Mouse (Mus musculus) forebrain, postnatal 0 days (tissue): ENCODE data around the gene Trim65. TPM values are rescaled to one million over a fixed set of nuclear protein-coding genes. Genes with fewer than 3 reads are reported as not detected.

Experiments
- ATAC-seq: fragments of 200-750 bp; cut with Nextera tagmentation; 2 replicates; pipeline ENCODE4 v1.8.0; 2017; ENCODE audit warnings: mild to moderate bottlenecking, moderate library complexity
- DNase-seq: peaks from one replicate; pipeline ENCODE4 v3.0.0-alpha.2; 2015
- H3K27ac ChIP-seq: fragments of 300-500 bp; sonication (generic); 2 replicates; pipeline ENCODE4 v1.5.1; 2014; ENCODE audit warnings: low read depth, mild to moderate bottlenecking, antibody characterized with exemption, low read length, moderate library complexity, mixed read lengths
- H3K27me3 ChIP-seq: fragments of 300-500 bp; sonication (generic); 2 replicates; pipeline ENCODE4 v1.6.1; 2014; ENCODE audit warnings: mild to moderate bottlenecking, low read length, mixed read lengths; ENCODE audit not compliant: insufficient read depth
- H3K36me3 ChIP-seq: fragments of 300-500 bp; sonication (generic); 2 replicates; pipeline ENCODE4 v1.6.1; 2014; ENCODE audit warnings: mild to moderate bottlenecking, moderate library complexity; ENCODE audit not compliant: insufficient read depth
- H3K4me1 ChIP-seq: fragments of 300-500 bp; sonication (generic); 2 replicates; pipeline ENCODE4 v1.6.1; 2014; ENCODE audit warnings: antibody characterized with exemption; ENCODE audit not compliant: insufficient read depth
- H3K4me2 ChIP-seq: fragments of 300-500 bp; sonication (generic); 2 replicates; pipeline ENCODE4 v1.6.1; 2014; ENCODE audit warnings: low read depth, mild to moderate bottlenecking, moderate library complexity
- H3K4me3 ChIP-seq: fragments of 300-500 bp; sonication (generic); 2 replicates; pipeline ENCODE4 v1.5.1; 2014; ENCODE audit warnings: low read depth, low read length, mixed read lengths
- H3K9ac ChIP-seq: fragments of 300-500 bp; sonication (generic); 2 replicates; pipeline ENCODE4 v1.6.1; 2014; ENCODE audit warnings: mild to moderate bottlenecking
- H3K9me3 ChIP-seq: fragments of 300-500 bp; sonication (generic); 2 replicates; pipeline ENCODE4 v1.6.1; 2016; ENCODE audit warnings: low read length
- CTCF ChIP-seq: sonication (generic); IDR thresholded peaks from 2 replicates; pipeline ENCODE4 v1.5.1; 2016; ENCODE audit warnings: antibody characterized with exemption, control low read depth, low read depth
- WGBS: fragments of 180-500 bp; shearing (Covaris S2); extraction: QIAGEN DNeasy Blood & Tissue Kit; methylation state at CpG from one replicate; pipeline ENCODE4 v1.1.7; 2014; 5-methylcytosine and 5-hydroxymethylcytosine counted together
- polyA plus RNA-seq: library from polyadenylated mRNA; unstranded; fragments of >200 nt; fragmentation: Nextera tagmentation; extraction: Ambion mirVana; gene quantifications from 2 replicates; pipeline ENCODE4 v1.2.1, GENCODE M21; 2015
- total RNA-seq: library from RNA; depleted of rRNA; stranded (reverse); fragments of >200 nt; gene quantifications from 2 replicates; pipeline ENCODE4 v1.2.3, GENCODE M21; 2014

Trim65 gene
- total and polyA plus RNA-seq, 2 experiments from 2014 or later = 1.9 to 5.0 TPM

GRCm38 (mm10) chr11:116117819-116118218 is 13.1 kb downstream of the Trim65 start:
- no peak for ATAC-seq
- H3K9ac ChIP-seq = no peak overlapping the region
- H3K27ac ChIP-seq = no peak overlapping the region
- H3K36me3 ChIP-seq = no peaks in the 10 kb centered on the region
- H3K9me3 ChIP-seq = no peaks in the 10 kb centered on the region
- no peaks in the 10 kb centered on the region for H3K4me1 ChIP-seq
- no peak for TF ChIP-seq CTCF
- H3K4me2 ChIP-seq = no peak overlapping the region
- no peak for DNase-seq
- no peaks in the 10 kb centered on the region for H3K27me3 ChIP-seq
- no peak overlapping the region for H3K4me3 ChIP-seq

GRCm38 (mm10) chr11:116117241-116117640 is 13.7 kb downstream of the Trim65 start:
- ATAC-seq (no peak), DNase-seq (no peak)
- H3K4me1 ChIP-seq = no peaks in the 10 kb centered on the region
- WGBS = 70% methylated on average over 12 of the region's 12 CpGs
- no peaks in the 10 kb centered on the region for H3K36me3 ChIP-seq
- H3K9me3 ChIP-seq = no peaks in the 10 kb centered on the region
- no peak overlapping the region for H3K27ac ChIP-seq
- TF ChIP-seq CTCF = no peak
- H3K4me3 ChIP-seq = no peak overlapping the region
- H3K27me3 ChIP-seq = no peaks in the 10 kb centered on the region
- no peak overlapping the region for H3K9ac ChIP-seq
- H3K4me2 ChIP-seq = no peak overlapping the region

- H3K9ac ChIP-seq = no peak overlapping the region
- peaks cover 33% of the 10 kb centered on the region for H3K27me3 ChIP-seq
- no peaks in the 10 kb centered on the region for H3K4me1 ChIP-seq
- no peaks in the 10 kb centered on the region for H3K9me3 ChIP-seq
- no peak for ATAC-seq
- H3K4me3 ChIP-seq = no peak overlapping the region
- no peak for TF ChIP-seq CTCF
- 83% methylated on average over 19 of the region's 19 CpGs for WGBS
- no peak overlapping the region for H3K27ac ChIP-seq
- H3K36me3 ChIP-seq = no peaks in the 10 kb centered on the region
- no peak overlapping the region for H3K4me2 ChIP-seq
- DNase-seq = no peak
These were observed 19.2 kb downstream of the Trim65 start for GRCm38 (mm10) chr11:116111611-116112203.

- DNase-seq = no peak
These were observed 19.9 kb downstream of the Trim65 start for GRCm38 (mm10) chr11:116111067-116111466.

GRCm38 (mm10) chr11:116110540-116110939 is 20.4 kb downstream of the Trim65 start:
- TF ChIP-seq CTCF = no peak
- Histone ChIP-seq H3K9me3 (no peaks in the 10 kb centered on the region), H3K27ac (no peak overlapping the region), H3K4me2 (peak overlapping the region; percentile 56), H3K27me3 (peaks cover 40% of the 10 kb centered on the region), H3K4me1 (no peaks in the 10 kb centered on the region), H3K4me3 (peak overlapping the region; percentile 32), H3K9ac (0 out of 2 replicates have a peak overlapping the region, but pooled peaks have one; percentile 33), H3K36me3 (no peaks in the 10 kb centered on the region)
- 34% methylated on average over 10 of the region's 10 CpGs for WGBS
- ATAC-seq = no peak
- DNase-seq = no peak

More at GRCm38 (mm10) chr11:116111067-116111466, 19.9 kb downstream of the Trim65 start:
- H3K27me3 ChIP-seq = peaks cover 39% of the 10 kb centered on the region
- H3K27ac ChIP-seq = no peak overlapping the region
- H3K4me3 ChIP-seq = no peak overlapping the region
- H3K4me1 ChIP-seq = no peaks in the 10 kb centered on the region
- H3K4me2 ChIP-seq = no peak overlapping the region
- no peak for TF ChIP-seq CTCF
- H3K9me3 ChIP-seq = no peaks in the 10 kb centered on the region
- no peak for ATAC-seq
- H3K36me3 ChIP-seq = no peaks in the 10 kb centered on the region
- no peak overlapping the region for H3K9ac ChIP-seq
- WGBS = 81% methylated on average over 4 of the region's 4 CpGs

- WGBS = 2% methylated on average over 34 of the region's 35 CpGs
- DNase-seq (no peak), ATAC-seq (peak; percentile 48; the same call in 1 of the 2 replicates)
- Histone ChIP-seq H3K4me3 (peak overlapping the region; percentile 32), H3K27me3 (peaks cover 42% of the 10 kb centered on the region), H3K36me3 (no peaks in the 10 kb centered on the region), H3K4me1 (no peaks in the 10 kb centered on the region), H3K9ac (0 out of 2 replicates have a peak overlapping the region, but pooled peaks have one; percentile 33), H3K9me3 (no peaks in the 10 kb centered on the region), H3K27ac (no peak overlapping the region), H3K4me2 (peak overlapping the region; percentile 56)
- no peak for TF ChIP-seq CTCF
These were observed 20.8 kb downstream of the Trim65 start for GRCm38 (mm10) chr11:116110131-116110530.

- Histone ChIP-seq H3K4me2 (peak overlapping the region; percentile 56), H3K4me1 (no peaks in the 10 kb centered on the region), H3K9ac (peak overlapping the region; percentile 33; the same call in 1 of the 2 replicates), H3K27ac (no peak overlapping the region), H3K9me3 (no peaks in the 10 kb centered on the region), H3K36me3 (no peaks in the 10 kb centered on the region), H3K27me3 (peaks cover 42% of the 10 kb centered on the region), H3K4me3 (peak overlapping the region; percentile 32)
- DNase-seq (no peak), ATAC-seq (peak; percentile 16; the same call in 1 of the 2 replicates)
- TF ChIP-seq CTCF = no peak
- WGBS = 3% methylated on average over 66 of the region's 70 CpGs
These were observed 21.4 kb downstream of the Trim65 start for GRCm38 (mm10) chr11:116109441-116110081.
